Mouse (Mus musculus) frontal cortex, adult 2 months (tissue): ENCODE data around the gene Gpd1. TPM values are rescaled to one million over a fixed set of nuclear protein-coding genes. Genes with fewer than 3 reads are reported as not detected.

ENCODE experiments used
- DNase-seq, 2 experiments: peaks; one replicate each; pipeline ENCODE4 v3.0.0; 2022; ENCODE audit warnings: low spot score in 1 of 2; ENCODE audit errors: extremely low spot score in 1 of 2
- polyA plus RNA-seq: library from polyadenylated mRNA; depleted of rRNA; stranded (reverse); fragments of >200 nt; gene quantifications from 2 replicates; pipeline ENCODE4 v1.2.3, GENCODE M21; 2012; rRNA removed

The Gpd1 gene
- polyA plus RNA-seq, result 52.2 and 56.5 TPM in 2 replicates

DNA sequence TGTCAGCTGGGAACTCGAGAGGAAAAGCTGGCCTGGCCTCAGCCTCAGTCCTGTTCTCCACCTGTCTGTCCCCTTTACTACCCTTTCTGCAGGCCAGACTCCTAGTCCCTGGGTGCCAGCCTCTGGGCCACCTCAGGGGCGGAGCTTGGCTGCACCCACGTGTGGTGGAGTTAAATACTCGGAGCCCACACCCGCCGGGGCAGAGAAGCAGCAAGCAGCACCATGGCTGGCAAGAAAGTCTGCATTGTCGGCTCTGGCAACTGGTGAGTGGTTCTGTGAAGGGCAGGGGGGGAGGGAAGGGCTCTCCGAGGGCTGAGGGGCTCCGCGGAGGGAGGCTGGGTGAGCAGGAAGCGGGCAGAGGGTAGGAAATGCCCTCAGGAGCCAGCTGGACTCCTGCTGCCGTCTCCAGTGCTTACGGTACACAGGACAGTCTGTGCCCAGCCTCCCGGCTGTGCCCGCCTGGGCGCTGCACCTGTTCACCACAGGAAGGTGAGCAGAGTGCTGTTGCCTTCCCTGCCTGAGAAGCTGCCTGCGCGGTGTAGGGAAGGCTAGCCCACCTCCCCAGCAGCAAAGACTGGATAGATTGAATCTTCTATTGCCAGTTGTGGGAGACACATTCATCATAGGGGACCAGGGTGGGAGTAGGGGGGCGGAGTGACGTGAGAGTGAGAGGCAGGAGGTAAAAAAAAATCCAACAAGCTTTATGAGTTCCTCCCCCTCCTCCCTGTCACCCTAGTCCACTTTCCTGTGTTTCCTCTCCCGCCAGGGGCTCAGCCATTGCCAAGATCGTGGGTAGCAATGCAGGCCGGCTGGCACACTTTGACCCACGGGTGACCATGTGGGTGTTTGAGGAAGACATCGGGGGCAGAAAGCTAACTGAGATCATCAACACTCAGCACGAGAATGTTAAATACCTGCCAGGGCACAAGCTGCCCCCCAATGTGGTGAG, at the start of gene Gpd1:
Gene Gpd1, plus strand, starts transcription at position 130 of the 949 bp plus-strand sequence.
- peak in 1 of 2 experiments; percentile 80 for DNase-seq

DNA sequence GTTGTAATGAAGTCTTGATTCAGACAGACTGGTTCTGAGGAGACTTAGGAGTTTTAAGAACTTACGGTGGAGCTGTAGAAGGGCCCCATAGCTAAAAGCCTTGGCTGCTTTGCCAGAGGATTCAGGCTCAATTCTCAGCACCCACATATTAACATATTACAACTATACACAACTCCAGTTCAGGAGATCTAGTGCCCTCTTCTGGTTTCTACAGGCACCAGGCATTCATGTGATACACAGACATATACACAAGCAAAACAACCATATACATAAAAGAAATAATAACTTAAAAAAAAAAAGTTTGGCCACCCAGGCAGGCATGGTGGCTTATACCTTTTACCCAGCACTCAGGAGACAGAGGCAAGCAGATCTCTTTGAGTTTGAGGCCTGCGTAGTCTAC, 49.8 kb upstream of the Gpd1 start:
- DNase-seq, result no peak

DNA sequence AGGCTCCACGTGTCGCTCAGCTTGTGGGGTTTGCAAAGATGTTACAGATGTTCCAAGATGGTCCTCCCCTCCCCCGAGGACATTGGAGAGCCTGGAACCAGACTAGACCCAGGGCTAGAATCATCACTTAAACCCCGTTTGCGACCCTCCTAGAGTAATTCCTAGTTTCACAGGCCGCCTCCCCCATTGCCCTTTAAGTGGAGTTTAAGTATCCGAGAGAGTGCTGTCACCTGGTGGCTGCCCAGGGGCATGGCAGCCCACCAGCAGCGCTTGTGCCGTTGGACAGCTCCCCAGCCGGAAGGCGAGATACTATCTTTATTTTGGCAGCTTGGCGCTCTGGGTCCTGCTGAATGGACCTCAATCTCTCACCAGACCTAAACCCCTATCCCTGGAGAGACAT, 48.4 kb upstream of the Gpd1 start:
- peak in 1 of 2 experiments; percentile 84 for DNase-seq

DNA sequence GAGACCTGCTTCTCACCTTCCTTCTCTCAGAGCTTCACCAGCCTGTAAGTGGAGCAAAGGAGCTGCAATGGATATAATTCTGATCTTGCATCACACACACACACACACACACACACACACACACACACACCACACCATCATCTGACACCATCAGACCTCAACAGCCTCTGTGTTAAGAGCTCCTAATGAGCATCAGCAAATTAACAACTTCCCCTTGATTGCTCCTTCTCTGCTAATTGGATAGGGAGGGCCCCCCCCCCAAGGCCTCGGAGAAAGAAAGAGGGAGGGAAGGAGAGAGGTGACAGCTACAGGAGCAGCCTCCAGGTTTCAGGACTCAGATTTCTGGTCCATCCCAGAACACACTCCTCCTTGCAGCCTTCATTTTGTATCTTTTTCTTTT, 47.9 kb upstream of the Gpd1 start:
- no peak for DNase-seq

DNA sequence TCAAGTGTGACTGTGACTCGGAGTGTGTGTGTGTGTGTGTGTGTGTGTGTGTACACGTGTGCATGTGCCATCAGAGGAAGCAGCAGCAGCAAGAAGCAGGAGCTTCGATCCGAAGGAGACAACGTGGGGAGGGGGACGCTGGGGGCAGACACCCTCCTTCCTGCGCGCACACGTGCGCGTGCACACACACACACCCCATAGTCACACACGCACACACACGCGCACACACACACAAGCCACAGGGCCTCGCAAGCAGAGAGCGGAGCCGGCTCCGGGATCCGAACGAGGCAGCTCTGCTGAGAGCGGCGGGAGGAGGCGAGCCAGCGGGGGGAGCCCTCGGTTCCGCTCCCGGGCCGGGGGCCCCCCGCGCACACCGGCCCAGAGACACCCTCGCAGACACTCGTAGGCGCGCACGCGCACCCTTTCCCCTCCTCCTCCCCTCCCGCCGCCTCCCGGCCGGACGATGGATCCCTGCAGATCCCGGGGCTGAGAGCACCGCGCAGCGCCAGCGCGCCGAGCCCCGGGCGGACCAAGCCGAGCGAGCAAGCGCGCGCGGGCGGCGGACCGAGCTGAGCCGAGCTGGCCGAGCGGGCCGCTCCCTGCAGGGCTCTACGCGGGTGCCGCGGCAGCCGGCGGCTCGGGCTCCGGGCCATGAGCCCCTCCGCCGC, 47.0 kb upstream of the Gpd1 start, which contains the start of gene Asic1:
Gene Asic1, plus strand, starts transcription at position 215 of the 668 bp plus-strand sequence.
- DNase-seq, result peak in 1 of 2 experiments; percentile 76

DNA sequence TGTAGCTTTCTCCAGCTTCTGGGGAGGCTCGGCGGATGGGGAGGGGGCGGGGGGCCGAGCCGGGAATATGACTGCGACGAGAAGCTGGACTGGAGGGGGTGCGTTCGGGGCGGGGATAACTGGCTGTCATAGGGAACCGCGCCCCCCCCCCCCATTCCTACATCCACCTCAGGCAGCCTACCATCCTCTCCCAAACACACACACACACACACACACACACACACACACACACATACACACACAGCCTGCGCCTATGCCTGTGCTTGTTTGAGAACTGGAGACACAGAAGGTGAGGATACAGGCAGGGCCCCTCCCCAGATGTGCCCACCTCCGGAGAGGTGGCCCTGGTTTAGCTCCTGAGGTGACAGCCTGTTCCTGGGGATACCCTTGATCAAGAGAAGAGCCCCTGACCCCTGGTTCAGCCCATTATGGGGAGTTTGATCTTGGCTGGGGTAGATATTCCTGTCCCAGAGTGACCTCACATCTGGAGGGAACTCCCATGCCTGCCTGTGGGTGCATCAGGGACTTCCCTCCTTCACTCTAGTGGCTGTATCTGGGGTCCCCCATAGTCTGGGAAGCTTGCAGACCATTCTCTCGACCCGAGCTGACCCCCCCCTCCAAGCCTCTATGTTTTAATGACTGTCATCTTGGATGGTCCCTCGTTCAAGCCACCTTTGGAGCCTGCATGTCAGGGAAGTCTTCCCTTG, 46.2 kb upstream of the Gpd1 start:
- DNase-seq, result no peak

DNA sequence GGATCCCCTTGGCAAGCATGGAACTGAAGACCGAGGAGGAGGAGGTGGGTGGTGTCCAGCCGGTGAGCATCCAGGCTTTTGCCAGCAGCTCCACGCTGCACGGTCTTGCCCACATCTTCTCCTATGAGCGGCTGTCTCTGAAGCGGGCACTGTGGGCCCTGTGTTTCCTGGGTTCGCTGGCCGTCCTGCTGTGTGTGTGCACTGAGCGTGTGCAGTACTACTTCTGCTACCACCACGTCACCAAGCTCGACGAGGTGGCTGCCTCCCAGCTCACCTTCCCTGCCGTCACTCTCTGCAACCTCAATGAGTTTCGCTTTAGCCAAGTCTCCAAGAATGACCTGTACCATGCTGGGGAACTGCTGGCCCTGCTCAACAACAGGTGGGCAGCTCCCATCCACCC, 45.5 kb upstream of the Gpd1 start:
- DNase-seq, result peak in 1 of 2 experiments; percentile 50

DNA sequence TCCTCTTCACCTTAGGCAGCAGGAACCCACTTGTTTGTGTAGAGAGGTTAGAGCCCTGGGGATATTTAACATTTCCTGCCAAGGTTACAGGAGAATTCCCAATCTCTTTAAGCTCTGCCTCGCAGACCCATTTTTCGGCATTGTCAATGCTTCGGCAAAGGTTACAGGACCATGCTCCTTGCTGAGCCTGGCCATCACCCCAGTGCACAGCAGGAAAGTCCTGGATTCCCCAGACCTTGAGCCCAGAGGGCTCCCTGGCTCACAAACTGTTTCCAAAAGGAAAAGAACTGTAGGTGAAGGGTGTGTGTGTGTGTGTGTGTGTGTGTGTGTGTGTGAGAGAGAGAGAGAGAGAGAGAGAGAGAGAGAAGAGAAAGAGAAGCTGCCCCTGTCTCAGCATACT, 42.4 kb upstream of the Gpd1 start:
- DNase-seq, result no peak

DNA sequence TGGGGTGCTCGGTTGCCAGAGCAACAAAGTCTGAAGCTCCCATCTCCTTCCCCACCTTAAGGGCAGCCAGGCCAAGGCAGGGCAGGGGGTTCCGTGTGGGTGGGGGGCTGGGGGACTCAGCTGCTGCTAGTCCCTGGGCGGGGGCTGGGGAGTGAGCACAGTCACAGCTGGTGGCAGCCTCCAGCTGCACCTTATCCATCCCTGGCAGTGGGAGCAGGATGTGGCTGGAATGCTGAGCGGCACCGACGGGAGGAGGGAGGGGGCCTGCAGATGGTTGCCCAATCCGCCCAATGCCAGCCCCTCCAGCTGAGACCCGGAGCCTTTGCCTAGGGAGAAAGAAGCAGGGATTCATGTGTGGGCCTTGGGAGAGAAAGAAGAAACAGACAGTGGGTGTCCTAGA, 40.2 kb upstream of the Gpd1 start:
- DNase-seq, result no peak

DNA sequence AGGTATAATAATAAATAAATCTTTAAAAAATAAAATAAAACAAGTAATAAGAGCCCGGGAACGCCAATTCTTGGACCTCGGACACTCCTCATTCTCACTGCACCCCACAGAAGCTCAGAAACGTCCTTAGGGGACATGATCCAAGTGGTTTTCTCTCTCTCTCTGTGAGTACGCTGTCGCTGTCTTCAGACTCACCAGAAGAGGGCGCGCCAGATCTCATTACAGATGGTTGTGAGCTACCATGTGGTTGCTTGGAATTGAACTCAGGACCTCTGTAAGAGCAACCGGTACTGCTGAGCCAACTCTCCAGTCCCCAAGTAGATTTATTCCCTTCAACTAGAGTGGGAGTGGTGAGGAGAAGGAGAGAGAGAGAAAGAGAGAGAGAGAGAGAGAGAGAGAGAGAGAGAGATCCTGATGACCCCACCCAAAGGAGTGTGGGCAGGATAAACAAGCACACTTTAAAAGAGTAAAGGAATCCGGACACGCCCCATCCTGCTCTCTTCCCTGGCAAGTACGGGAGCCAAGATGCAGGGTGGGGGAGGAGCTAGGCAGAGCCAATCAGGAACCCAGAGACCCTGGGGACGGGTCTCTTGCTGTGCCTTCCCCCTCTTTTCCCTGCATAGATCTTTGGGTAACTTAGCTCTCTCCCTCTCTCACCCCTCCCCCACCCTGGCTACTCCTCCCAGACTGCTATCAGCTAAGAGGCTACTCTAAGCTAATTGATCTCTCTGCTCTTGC, 39.1 kb upstream of the Gpd1 start:
- DNase-seq, result no peak

DNA sequence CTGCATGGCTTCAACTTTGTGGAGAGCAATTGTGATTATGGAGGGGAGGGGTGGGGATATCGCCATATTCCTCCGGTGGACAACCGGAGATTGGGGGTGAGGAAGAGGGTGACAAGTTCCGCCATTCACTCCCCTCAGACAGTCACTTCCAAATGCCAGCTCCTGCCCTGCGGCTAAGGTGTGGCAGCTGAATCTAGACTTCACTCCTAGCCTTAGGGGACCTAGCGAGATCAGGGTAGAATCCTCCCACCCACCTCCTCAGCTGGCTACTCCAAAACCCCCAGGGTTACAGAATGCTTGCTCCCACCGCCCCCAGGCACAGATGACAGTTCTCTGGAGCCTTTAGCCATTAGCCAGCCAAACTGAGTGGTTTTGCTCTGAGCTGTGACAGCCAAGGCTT, 38.3 kb upstream of the Gpd1 start:
- DNase-seq, result no peak

DNA sequence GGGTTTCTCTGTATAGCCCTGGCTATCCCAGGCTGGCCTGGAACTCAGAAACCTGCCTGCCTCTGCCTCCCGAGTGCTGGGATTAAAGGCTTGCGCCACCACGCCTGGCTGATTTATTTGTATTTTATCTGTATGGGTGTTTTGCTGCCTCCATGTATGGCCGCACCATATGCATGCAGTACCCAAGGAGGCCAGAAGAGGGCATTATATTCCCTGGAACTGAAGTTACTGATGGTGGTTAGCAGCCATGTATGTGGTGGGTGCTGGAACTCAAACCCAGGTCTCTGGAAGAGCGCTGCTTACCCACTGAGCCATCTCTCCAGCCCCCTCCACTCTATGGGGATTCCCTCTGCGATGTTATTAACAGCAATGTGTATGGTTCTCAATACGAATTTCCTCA, 34.4 kb upstream of the Gpd1 start:
- no peak for DNase-seq

DNA sequence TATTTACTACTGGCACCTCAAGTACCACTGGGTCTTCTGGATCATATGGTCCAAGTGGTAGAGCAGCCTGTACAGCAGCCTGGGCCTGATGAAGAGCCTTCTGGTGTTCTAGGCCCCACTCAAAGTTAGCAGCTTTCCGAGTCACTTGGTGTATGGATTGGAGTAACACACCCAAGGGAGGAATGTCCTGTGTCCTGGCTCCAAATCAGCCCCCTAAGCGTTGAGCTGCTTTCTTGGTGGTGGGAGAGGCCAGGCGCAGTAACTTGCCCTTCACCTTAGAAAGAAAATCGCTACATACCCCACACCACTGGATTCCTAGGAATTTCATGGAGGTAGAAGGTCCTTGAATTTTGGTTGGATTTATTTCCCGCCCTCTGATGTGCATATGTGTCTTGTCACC, 33.2 kb upstream of the Gpd1 start:
- DNase-seq, result no peak

DNA sequence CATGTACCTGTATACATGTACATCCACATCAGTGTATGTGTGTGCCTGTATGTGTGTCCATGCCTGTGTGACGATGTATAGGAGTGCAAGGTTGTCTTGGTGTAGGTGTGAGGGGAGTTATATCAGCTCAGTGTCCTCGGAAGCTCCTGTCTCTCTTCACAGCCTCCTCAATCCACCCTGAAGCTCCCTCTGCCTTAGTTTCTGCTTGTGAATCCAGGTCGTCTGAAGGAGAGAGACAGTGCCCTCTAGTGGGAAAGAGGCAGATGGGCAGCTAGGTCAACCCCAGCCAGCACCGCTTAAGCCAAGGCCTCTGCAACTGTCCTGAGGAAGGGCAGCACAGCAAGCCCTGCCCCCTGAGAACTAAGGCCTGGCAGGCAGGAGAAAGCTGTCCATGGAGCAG, 28.6 kb upstream of the Gpd1 start:
- peak in 1 of 2 experiments; percentile 79 for DNase-seq

DNA sequence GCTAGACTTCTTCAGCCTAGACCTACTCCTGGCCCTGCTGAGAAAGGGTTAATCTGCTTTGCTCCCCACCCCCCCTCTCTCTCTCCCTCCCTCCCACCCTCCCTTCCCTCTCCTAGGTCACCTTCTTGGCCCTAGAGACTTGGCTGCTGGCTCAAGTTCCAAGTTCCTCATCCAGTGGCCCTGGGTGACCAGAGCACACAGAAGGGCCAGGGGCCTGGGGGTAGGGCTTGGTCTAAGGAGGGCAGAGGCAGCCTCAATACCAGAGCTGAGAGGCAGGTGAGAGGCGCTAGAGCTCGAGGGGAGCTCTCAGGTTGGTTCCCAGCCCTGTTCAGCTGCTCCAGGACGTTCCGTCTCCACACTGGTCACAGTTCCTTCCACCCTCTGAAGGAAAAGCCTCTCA, 26.4 kb upstream of the Gpd1 start:
- no peak for DNase-seq

DNA sequence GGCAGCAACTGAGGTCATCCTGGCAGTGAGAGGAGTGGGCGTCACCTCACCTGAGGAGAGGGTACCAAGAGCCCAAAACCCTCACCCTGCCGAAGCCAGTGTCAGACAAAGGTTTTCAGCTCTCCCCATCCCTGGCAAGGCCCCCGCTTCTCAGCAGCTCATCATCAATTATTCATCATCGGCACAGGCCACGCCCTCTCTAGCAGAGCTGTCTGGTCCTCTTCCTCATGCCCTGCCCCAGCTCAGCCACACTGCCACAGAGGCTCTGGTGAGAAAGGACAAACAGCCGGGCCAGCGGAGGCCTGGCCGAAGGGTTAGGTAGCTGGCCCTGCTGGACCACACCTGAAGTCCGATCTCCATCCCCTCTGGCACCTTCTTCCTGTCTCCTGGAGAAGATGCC, 25.3 kb upstream of the Gpd1 start:
- DNase-seq, result no peak

DNA sequence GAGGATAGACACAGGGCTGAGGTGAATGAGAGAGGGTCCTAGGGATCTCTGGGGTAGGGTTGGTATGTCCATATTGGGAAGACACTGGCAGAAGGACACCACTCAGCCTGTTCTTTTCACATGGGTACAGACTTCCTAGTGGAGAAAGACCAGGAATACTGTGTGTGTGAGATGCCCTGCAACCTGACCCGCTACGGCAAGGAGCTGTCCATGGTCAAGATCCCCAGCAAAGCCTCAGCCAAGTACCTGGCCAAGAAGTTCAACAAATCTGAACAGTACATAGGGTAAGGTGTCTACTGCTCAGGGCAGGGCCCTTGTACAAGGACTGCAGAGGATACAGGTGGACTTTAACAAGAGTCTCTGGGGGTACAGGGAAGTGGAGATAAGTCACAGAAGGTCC, 20.0 kb upstream of the Gpd1 start:
- DNase-seq, result no peak

DNA sequence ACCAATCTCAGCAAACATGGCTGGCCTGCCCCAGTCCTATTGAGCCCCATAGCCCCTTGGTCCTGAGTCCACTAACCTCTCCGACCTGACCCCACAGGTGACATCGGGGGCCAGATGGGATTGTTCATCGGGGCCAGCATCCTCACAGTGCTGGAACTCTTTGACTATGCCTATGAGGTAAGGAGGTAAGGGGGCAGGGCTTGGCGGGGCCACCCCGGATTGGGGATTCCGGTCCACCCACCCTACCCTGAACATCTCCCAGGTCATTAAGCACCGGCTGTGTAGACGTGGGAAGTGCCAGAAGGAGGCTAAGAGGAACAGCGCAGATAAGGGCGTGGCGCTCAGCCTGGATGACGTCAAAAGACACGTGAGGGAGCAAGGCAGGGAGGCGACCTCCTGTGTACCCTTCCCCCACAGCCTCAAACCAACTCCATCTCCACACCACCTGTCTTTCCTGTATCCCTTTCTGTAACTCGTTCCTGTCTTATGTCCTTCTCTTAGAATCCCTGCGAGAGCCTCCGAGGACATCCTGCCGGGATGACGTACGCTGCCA, 18.7 kb upstream of the Gpd1 start:
- DNase-seq, result peak in 1 of 2 experiments; percentile 61

DNA sequence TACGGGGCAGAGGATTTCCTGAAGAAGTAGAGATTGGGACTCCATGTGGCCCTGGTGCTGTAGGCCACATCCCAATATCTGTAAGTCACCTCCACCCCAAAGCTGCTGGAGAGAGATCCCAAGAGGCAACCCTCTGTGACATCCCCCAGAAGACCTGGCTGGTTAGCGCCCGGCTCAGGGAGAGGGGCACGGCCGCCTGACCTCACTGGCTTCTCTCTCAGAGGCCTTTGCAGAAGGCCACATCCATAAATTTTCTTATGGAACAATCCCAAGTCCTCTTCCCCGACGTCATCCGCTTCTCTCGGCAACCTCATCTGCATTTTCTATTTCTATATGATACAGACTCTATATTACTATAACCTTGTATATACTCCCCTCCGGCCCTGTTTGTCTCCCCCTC, 17.6 kb upstream of the Gpd1 start:
- no peak for DNase-seq
